Mouse (Mus musculus) kidney, adult 11 months (tissue): ENCODE results near the gene Aasdh.
A peak's percentile ranks its signal among the peaks of the same experiment; 100 is the strongest.
"Not testable (repeated sequence)": the region's sequence is repeated elsewhere in the genome, so short reads cannot be mapped to it uniquely, and the experiment has no call there.

ENCODE experiments used
- DNase-seq: peaks from one replicate; pipeline ENCODE4 v3.0.0; 2022

The Aasdh gene

DNA sequence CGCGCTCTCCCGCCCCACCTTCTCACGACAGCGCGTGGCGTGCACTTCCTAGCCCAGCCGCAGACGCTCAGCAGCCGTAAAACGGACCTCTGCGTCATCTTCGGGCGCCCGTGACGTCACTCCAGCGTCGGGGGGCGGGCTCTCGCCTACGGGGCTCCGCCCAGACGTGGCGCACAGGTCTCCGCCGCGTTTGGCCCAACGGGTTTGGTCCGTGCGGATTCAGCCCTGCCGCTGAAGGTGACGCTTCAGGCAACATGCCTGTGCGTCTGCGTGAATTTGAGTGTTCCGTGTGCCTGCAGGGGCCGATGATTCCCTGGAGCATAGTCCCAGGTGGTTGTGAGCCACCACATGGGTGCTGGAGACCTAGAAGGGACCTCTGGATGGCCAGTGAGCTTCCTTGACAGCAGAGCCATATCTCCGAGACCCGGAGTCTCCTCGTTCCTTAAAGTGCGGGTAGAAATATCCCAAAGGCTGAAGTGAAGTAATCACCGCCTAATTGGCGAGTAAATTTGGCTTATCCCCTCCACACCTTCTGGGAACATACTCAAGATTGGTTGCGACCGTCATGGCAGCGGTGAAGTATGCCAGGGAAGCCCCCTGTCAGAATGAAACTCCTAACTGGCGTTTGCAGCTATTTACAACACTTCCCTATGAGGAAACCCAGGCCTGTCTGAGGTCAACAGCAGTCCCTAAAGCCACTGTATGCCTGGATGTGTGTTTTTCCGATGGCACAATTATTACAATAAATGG lies at the start of gene Aasdh:
Aasdh (minus strand) TSS at position 110 of the 750 bp plus-strand sequence.
- DNase-seq: peak; percentile 91

DNA sequence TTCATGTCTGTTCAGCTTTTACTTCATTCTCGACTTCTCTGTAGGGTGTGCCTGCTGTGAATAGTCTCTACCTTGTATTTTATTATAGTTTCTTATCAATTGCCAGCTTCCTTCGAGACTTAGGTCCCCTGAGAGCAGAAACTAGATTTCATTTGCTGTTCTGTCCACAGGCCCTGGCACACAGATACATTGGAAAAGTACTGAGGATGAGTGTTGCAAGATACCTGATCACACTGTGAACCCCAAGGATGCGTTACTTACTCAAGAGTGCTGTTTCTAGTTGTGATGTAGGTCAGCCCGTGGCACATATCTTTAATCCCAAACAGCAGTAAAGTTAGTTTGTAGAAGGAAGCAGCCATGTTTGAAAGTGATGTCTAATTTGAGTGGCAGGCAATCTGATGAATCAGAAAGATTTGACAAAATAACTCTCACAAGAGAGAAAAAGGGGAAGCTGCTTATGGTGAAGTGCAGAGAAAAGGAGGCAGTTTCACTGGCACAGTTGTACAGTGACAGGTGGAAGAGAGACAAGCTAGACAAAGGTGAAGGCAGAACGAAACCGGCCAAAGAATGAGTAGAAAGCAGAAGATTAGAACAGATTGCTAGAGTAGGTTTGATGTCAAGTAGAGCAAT lies 49.1 kb upstream of the Aasdh start:
- no peak for DNase-seq

DNA sequence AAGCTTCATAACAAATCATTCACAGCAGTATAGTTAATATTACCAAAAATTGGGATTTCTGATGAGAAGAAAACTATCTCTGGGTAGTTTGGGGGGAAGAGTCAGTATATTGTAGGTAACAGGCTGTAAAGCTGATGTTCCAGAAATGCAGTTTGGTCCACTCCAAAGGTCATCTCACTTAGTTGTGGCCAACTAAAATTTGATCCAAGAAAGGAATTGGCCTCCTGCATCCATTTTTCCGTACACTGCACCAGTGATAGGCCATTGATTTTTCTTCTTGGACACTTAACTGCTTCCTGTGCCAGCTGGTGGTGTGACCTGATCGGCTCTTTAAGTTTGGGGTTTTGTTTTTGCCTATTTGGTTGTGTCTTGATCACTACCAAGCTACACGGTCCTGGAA lies 48.5 kb upstream of the Aasdh start:
- DNase-seq: no peak

DNA sequence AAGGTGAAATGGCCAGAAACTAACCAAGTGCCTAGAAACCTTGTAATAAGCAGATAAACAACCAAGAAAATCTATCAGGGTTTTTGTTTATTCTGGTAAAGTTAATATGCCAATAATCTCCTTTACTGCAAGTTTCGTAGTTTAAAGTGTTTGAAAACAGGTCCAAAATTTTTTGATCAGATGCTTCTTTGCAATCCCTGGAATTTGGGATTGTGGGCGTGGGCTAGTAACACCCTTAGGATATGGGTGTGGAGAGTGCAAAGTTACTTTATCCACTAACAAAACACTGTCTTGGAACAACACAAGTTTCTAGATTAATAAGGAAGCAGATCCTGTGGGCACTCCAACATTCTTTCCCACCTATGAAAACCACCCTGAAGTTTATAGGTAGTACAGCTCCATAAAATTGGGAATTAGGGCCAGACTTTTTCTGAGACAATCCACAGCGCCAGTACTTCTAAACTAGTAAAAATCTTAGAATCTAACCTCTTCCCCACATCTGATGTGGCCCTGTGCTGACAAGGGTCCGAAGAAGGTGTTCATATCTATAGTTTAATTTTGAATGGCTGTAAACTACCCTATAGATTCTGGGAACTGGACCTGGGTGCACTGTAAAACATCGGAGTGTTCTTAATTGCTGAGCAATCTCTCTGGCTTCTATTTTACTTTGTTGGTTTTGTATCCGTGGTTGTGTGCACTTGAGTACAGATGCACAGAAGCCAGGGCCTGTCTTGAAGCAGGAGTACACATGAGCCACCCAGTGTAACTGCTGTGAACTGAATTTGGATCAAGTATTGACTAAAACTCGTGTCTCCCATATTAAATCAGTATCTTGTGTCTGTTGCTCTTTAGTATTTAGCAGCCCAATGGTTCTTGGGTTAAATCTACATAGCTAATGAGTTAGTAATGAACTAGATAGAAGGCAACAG lies 47.1 kb upstream of the Aasdh start:
- no peak for DNase-seq

DNA sequence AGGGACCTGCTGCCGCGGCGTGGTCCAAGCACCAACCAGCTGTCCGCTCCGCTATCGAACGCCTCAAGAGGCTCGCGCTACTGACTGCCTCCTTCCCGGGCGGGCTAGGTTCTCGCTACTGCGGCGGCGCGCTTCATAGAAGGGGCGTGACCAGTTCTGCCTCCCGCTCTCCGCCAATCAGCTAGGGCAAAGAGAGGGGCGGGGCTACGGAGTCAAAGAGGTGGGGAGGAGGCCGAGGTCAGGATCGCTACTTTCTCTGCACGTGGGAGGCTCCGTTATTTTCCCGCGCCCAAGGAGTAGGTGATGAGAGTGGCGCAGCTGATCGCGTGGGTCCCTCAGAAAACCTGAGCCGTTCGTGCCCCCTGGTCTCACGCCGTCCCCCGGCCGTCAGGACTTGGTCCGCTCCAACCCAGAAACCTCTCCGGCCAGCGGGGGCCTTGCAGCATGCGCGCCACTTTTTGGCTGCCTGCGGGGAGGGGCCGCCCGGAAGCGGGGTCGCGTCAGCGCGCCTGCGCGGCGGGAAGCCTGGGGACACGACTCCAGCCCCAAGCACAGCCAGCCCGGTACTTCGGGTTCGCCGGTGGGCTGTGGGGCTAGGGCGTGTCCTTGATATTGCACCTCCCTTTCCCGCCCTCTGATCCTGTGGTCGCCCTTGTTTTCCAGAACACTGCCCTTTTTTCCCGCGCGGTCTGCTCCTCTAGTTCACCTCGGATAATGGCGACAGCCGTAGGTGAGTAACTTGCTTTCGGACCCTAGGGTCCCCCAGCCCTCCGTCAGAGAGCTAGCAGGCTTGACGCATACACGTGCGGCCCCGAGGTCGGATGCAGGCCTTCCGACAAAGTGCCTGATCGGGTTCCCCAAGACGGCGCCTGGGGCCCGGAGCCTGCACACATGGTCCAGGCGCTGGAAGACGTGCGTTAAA lies 46.1 kb upstream of the Aasdh start, which contains the start of the genes Paics and Ppat:
Paics (plus strand) TSS at position 202 of the 922 bp plus-strand sequence.
Ppat (minus strand) TSS at position 473 of the 922 bp plus-strand sequence.
- peak; percentile 98 for DNase-seq

DNA sequence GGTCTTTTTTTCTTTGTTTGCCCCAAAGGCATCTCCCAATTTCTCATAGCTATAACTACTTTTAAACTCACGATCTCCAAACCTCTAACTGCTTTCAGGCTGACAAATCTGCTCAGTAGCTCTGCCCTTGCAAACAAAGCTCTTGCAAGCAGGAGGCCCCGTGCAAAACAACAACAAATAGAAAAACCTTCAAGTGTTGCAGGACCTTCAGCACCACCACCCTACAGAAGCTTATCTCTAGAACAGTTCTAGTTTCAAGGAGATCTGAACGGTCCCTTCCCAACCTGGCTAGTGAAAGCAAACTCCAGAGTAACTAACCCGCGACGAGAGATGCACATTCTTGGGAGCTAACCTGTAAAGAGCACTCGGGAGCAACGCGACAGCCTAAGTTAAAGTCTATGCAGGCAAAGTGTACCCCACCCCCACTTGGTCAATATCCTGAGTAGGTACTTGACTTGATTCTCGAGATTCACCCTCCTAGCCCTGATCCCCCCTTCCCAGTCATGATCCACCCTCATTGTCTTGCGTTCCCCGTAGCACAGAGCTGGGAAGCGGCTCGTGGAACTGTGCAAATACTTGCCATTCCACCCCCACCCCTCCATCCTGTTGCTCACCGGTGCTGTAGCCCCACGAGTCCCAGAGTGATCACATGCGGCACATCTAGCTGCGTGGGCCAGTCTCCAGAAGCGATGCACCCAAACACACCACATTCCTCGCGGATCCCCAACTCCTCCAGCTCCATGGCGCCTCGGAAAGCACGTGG lies 45.2 kb upstream of the Aasdh start:
- no peak for DNase-seq

DNA sequence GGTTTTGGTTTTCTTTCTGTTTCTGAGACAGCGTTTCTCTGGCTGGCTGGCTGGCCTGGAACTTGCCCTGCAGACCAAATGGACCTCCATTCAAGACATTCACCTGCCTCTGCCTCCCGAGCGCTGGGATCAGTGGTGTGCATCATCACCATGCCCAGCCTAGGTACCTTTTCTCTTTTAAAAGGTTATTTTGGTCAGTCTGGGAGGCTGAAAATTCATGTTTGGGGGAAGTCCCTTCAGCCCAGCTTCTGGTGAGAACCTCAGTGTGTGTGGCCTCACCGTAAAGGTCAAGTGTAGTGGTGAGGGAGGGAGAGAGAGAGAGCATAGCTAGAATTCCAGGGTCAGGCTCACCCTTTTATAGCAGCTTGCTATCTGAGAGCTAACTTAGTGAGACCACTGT lies 42.4 kb upstream of the Aasdh start:
- peak; percentile 23 for DNase-seq

DNA sequence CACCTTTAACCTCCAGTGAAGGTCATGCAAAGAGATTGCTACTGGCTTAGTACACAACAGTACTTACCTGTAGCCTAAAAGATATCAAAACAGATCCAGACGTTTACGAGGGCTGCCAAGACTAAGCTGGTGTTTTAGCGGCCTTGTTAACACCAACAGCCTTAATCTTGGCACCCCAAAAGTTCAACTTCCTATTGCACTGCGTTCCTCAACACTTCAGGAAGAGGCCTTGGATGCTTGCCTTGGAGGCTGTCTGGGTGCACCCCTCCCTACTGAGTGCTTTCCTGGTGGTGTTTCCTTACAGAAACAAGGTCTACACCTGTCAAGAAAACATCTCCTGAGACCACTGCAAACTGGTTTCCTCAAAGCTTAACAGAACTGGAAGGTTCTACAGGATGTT lies 41.8 kb upstream of the Aasdh start:
- DNase-seq: peak; percentile 28

DNA sequence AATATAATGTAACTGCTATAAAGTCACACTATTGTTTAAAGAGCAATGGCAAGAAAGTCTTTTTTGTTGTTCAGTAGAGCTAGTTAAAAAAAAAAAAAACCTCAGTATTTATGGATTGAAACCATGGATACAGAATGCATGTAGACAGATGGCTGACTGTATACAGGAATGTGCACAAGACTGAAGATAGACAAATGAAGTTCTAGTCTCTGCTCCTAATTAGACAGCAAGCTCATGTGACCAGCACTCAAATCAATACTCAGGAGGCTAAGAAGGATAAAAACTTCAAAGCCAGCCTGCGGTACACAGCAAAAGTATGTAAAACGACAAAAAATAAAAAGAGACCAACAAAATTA lies 40.3 kb upstream of the Aasdh start:
- DNase-seq: no peak

DNA sequence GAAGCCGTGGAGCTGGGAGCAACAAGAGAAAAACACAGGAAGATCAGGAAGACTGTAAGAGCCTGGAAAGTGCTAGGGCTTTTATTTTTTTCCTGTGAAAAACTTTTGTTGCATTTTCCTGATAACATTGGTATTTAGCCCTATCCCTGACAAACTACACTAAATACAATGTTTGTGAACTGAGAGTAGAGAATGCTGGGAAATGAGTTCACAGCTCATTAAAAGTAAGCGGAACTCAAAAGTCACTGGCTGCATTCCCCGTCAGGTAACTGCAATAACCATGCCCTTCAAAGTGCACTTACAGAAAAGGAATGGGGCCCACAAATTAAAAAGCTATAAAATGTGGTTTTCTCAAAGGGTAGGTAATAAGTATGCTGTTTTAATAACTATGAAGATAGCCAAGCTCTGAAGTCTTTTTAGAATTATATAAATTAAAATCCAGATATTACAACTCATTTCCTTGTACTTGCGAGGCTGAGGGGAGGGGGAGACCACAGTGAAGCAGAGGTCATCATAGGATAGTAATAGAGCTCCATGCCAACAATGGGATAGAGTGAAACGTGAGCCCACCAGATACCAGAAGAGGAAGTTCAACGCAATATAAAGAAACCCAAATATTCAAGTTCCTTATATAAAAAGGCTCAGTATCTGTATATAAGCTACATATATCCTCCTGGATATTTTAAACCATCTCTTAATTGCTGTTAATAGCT lies 39.8 kb upstream of the Aasdh start:
- DNase-seq: peak; percentile 27

DNA sequence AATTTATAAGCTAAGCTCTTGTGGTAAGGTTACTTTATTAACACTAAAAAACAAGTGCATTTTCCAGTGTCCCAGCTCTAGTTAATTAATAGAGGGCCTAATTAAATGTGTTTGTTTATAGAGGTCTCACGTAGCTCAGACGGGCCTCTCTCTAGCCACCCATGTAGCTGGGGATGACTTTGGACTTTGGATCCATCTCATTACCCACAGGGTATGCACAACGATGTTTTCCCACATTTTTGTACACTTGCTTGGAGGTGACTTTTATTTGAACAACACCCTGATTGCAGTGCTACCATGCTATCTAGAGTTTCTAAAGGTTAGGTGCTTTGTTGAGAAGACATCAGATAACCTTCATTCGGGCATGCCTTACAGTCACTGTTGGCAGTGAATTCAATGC lies 37.2 kb upstream of the Aasdh start:
- DNase-seq: peak; percentile 79

DNA sequence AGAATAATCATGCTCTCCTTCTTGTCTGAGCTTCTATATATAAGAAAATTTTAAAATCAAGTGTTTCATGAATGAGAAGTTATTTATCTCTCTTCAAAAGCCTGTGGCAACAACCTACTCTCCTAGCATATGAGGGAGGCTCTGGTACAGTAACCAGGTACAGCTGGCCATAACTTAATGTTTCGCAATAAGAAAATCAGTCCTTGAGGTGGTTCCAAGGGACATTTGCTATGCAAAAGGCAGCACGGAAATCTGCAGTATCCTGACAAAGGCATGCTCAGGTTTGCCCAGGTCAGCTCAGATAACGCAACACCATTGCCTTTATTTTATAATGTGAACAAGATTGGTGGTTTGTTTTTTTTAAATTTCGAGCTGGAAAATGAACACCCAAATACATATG lies 36.7 kb upstream of the Aasdh start:
- DNase-seq: peak; percentile 21

DNA sequence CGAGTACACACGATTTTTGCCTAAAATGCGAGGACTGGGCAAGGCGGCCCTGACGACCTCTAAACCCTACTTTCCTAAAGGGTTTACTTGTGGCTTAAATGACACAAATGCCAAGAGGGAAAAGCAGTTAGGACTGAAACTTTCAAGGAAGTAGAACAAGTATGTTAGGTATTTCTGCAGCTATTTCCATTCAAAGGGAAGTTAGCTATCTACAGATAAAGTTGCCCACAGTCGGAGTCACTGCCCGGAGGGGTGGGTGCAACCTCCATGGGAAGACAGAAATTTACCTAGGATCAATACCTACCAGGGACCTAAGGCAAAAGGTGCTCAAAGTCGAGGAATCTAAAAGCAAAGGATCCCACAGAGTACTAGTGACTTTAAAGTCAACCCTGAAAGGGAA lies 34.4 kb upstream of the Aasdh start:
- no peak for DNase-seq

DNA sequence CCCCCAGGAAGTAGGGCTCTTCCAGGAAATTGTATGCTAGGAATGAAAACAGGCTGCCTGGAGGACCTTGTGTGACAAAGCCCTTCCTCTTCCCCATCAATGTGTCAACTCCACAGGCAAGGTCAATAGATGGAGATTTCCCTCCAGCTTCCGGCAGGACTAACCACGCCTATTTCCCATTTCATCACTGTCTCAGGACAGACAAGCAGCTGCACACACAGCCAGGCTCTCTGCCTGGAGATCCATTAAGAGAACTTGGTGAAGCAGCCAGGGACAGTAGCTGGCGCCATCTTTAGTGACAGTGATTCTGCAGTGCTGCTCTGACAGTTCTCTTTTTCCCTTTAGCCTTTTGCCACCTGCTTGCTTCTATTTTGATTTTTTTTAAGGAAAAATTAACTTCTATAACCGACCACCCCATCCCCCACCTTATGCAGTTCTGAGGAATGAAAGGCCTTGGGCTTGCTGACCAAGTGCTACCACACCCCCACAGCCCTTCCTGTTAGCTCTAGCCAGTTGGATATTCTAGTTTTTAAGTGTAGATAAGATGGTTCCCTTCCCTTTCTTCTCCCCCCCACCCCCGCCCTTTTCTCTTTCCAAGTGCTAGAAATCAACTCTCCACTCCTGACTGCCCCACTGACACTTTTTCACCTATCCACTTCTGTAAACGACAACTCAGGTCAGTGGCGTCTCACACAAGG lies 24.0 kb upstream of the Aasdh start:
- DNase-seq: peak; percentile 57

DNA sequence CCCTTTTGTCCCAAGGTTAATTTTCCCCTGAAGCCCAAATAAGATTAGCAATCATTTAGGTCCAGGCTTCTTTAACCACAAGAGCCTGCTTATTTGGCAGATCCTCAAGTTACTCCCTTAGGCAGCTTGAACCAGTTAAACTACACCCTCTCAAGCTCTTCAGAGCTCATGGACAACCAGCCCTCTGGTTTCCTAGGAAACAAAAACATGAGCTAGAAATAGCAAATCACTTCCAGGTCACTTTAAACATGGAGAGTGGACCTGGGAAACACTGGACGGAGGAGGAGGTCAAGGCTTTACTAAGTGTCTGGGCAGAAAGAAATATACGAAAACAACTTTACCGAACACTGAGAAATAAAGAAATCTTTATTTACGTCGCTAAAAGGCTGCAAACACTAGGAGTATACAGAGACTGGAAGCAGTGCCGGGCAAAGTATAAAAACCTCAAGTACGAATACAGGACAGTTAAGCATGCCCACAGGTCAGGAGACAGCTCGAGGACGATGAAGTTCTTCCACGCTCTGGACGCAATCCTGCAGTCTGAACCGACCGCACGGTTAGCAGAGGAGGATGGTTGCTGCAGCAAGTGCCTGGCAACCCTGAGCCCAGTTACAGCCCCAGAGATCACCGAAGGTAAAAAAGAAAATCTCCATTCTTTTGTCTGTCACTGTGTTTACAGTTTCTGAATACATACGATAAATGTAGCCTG lies 23.0 kb upstream of the Aasdh start:
- peak; percentile 77 for DNase-seq

DNA sequence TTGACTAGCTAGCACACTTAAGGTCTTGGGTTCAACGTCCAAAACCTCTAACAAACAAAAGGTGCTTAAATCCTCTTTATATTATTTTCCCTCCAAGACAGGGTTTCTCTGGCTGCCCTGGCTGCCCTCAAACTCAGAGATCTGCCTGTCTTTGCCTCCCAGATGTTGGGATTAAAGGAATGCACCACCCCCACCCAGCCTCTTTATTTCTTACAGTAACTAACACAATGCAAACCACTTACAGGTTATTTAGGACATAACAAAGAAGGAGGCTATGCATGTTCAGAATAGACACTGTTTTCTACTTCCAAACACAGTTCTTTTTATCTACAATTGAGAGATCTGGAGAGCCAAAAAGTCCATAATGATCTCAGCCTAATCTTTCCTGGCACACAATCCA lies 19.0 kb upstream of the Aasdh start:
- DNase-seq: no peak

DNA sequence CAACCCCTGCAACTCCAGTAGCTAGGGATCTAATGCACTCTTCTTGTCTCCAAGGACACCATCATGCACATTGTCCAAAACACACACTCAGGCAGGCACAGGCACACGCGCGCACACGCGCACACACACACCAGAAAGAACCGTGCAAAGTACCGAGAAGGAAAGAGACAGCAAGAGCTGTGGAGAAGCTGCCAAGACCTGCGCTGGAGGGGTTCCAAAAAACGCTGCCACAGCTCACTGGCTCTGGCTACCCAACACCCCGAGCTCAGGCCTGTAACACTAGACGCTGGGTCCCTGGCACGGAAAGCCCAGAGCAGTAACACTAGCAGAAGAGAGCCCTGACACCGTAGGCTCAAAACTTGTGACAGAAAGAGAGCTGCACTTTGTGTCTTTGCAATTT lies 18.1 kb upstream of the Aasdh start:
- peak; percentile 92 for DNase-seq

DNA sequence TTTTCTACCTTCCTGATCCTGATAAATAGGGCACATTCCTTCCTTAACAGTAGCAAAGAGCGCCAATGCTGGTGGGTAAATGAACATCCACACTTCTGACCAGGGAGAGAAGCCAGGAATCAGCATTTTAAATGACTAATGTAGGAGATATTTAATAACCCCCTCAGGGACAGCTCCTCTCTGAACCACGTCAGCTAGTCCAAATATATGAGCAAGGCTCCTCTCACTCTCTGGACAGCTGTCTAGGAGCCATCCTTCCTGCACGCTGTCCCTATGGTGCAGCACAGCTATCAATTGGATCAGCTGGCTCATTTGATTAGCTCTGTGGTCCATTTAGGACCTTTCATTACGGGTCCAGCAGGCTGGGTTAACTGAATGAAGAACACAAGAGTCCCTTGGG lies 17.5 kb upstream of the Aasdh start:
- no peak for DNase-seq

DNA sequence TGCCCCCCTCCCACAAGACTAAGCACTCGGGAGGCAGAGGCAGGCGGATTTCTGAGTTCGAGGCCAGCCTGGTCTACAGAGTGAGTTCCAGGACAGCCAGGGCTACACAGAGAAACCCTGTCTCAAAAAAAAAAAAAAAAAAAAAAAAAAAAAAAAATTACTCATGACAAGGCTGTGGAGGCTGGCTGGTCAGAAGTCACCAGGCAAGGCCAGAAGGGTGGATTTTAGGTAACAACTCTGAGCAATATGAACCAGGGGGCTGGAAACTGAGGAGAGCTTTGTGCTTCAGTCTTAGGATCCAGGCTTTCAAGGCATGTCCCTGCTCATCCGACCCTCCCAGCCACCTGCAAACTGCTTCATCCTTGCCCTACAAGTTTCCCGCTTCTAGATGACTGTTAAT lies 7.2 kb upstream of the Aasdh start:
- DNase-seq: not testable (repeated sequence)

DNA sequence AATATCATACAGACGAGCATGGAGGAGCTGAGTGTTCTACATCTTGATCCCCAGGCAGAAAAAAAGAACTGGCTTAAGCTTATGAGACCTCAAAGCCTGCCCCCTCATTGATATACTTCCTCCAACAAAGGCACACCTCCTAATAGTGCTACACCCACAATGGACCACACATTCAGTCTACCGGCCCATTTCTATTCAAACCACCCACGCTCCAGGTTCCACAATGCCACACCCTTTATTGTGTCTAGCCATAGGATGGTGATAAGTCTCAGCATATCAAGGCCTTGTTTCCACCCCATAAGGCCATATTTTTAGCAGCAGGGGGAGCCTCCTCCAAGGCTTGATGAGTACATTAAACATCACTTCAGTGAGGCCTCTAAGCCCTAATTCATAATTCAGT lies 5.5 kb upstream of the Aasdh start:
- no peak for DNase-seq
